Mouse (Mus musculus) liver, postnatal 0 days (tissue): Measurements from ENCODE around the gene Tm9sf2.

ENCODE experiments used
- CTCF ChIP-seq: sonication (generic); IDR thresholded peaks from 2 replicates; pipeline ENCODE4 v1.5.1; 2016; ENCODE audit warnings: antibody characterized with exemption, low read depth
- EP300 ChIP-seq: IDR thresholded peaks from 2 replicates; pipeline ENCODE4 v1.6.1; 2016; ENCODE audit warnings: antibody characterized with exemption, low read depth, mild to moderate bottlenecking

- TF ChIP-seq CTCF: no peak
- TF ChIP-seq EP300: no peak
Measured at GRCm38 (mm10) chr14:122136368-122136928, 29.6 kb downstream of the Tm9sf2 start.
